Mouse (Mus musculus) MEL (cell line): ENCODE results near the gene Rpn1. TPM values are rescaled to one million over a fixed set of nuclear protein-coding genes. Genes with fewer than 3 reads are reported as not detected.

ENCODE experiments used
- DNase-seq: peaks from one replicate; pipeline ENCODE4 v3.0.0; 2011; ENCODE audit warnings: low read depth, low spot score
- H3K27ac ChIP-seq: 2 replicates; pipeline ENCODE4 v1.5.1; 2012; ENCODE audit warnings: low read depth, mild to moderate bottlenecking, control low read depth, low read length, moderate library complexity; ENCODE audit not compliant: control insufficient read depth
- H3K27me3 ChIP-seq, 2 experiments: fragments of 150-350 bp in 1 of 2; sonication (generic) in 1 of 2; 2 replicates each; pipeline ENCODE4 v1.6.1; 2012; ENCODE audit warnings: low read length in 2 of 2, mild to moderate bottlenecking in 2 of 2, improper control_type of control experiment in 1 of 2, moderate library complexity in 1 of 2; ENCODE audit not compliant: insufficient read depth in 2 of 2, control insufficient read depth in 1 of 2
- H3K36me3 ChIP-seq, 2 experiments: 2 replicates each; pipeline ENCODE4 v1.6.1; 2012 to 2014; ENCODE audit warnings: low read length in 2 of 2, improper control_type of control experiment in 1 of 2, inconsistent platforms in 1 of 2, mild to moderate bottlenecking in 1 of 2; ENCODE audit not compliant: insufficient read depth in 2 of 2, control insufficient read depth in 1 of 2
- H3K4me1 ChIP-seq, 2 experiments: fragments of 150-350 bp in 1 of 2; sonication (generic) in 1 of 2; 2 replicates each; pipeline ENCODE4 v1.6.1; 2012; ENCODE audit warnings: low read length in 2 of 2, improper control_type of control experiment in 1 of 2, mild to moderate bottlenecking in 1 of 2; ENCODE audit not compliant: insufficient read depth in 2 of 2, control insufficient read depth in 1 of 2
- H3K4me3 ChIP-seq, 2 experiments: fragments of 150-350 bp in 1 of 2; sonication (generic) in 1 of 2; 2 replicates each; pipeline ENCODE4 v1.5.1; 2012; ENCODE audit warnings: low read depth in 2 of 2, low read length in 2 of 2, mild to moderate bottlenecking in 2 of 2, moderate library complexity in 2 of 2, control low read depth in 1 of 2, improper control_type of control experiment in 1 of 2; ENCODE audit not compliant: control insufficient read depth in 1 of 2, insufficient read depth in 1 of 2
- H3K79me2 ChIP-seq: 2 replicates; pipeline ENCODE4 v1.6.1; 2012; ENCODE audit warnings: mild to moderate bottlenecking, low read length, moderate library complexity; ENCODE audit not compliant: control insufficient read depth, poor library complexity, insufficient read depth
- H3K9ac ChIP-seq: 2 replicates; pipeline ENCODE4 v1.6.1; 2012; ENCODE audit warnings: low read depth, mild to moderate bottlenecking, control low read depth, low read length, moderate library complexity; ENCODE audit not compliant: control insufficient read depth, poor library complexity, severe bottlenecking
- H3K9me3 ChIP-seq: fragments of 150-350 bp; sonication (generic); replicated peaks from 2 replicates; pipeline ENCODE4 v1.6.1; 2012; ENCODE audit warnings: mild to moderate bottlenecking, low read length, improper control_type of control experiment, moderate library complexity; ENCODE audit not compliant: insufficient read depth
- BHLHE40 ChIP-seq: IDR thresholded peaks from 2 replicates; pipeline ENCODE4 v1.6.1; 2012; ENCODE audit warnings: low read depth, mild to moderate bottlenecking, inconsistent platforms, low read length, improper control_type of control experiment, borderline replicate concordance
- CHD1 ChIP-seq: IDR thresholded peaks from 2 replicates; pipeline ENCODE4 v1.6.1; 2012; ENCODE audit warnings: low read depth, mild to moderate bottlenecking, inconsistent platforms, low read length, improper control_type of control experiment
- CTCF ChIP-seq, 3 experiments: IDR thresholded peaks in 2 of 3; conservative IDR thresholded peaks in 1 of 3; 2 replicates each; pipeline ENCODE4 v1.5.1; 2011 to 2012; ENCODE audit warnings: low read length in 3 of 3, low read depth in 2 of 3, mild to moderate bottlenecking in 2 of 3, improper control_type of control experiment in 1 of 3, inconsistent platforms in 1 of 3, mixed read lengths in 1 of 3, moderate library complexity in 1 of 3; ENCODE audit not compliant: control insufficient read depth in 1 of 3, insufficient read depth in 1 of 3, poor library complexity in 1 of 3, severe bottlenecking in 1 of 3
- EP300 ChIP-seq, 2 experiments: IDR thresholded peaks; 2 replicates each; pipeline ENCODE4 v1.6.1; 2011; ENCODE audit warnings: improper control_type of control experiment in 2 of 2, low read length in 2 of 2, low read depth in 1 of 2, mild to moderate bottlenecking in 1 of 2
- ETS1 ChIP-seq: IDR thresholded peaks from 2 replicates; pipeline ENCODE4 v1.6.1; 2012; ENCODE audit warnings: low read depth, mild to moderate bottlenecking, inconsistent platforms, low read length, improper control_type of control experiment, moderate library complexity
- GABPA ChIP-seq: IDR thresholded peaks from 2 replicates; pipeline ENCODE4 v1.6.1; 2012; ENCODE audit warnings: low read depth, mild to moderate bottlenecking, inconsistent platforms, low read length, improper control_type of control experiment, moderate library complexity
- GATA1 ChIP-seq: IDR thresholded peaks from 2 replicates; pipeline ENCODE4 v1.6.1; 2011; ENCODE audit warnings: low read depth, low read length, improper control_type of control experiment
- HCFC1 ChIP-seq: IDR thresholded peaks from 2 replicates; pipeline ENCODE4 v1.6.1; 2012; ENCODE audit warnings: low read depth, mild to moderate bottlenecking, inconsistent platforms, low read length, improper control_type of control experiment, moderate library complexity
- JUND ChIP-seq: IDR thresholded peaks from 2 replicates; pipeline ENCODE4 v1.6.1; 2011; ENCODE audit warnings: low read depth, mild to moderate bottlenecking, improper control_type of control experiment, low read length
- MAFK ChIP-seq: IDR thresholded peaks from 2 replicates; pipeline ENCODE4 v1.6.1; 2011; ENCODE audit warnings: low read depth, mild to moderate bottlenecking, low read length, improper control_type of control experiment, borderline replicate concordance
- MAX ChIP-seq: IDR thresholded peaks from 2 replicates; pipeline ENCODE4 v1.6.1; 2011; ENCODE audit warnings: low read length, improper control_type of control experiment
- MAZ ChIP-seq: IDR thresholded peaks from 2 replicates; pipeline ENCODE4 v1.6.1; 2012; ENCODE audit warnings: low read depth, mild to moderate bottlenecking, inconsistent platforms, low read length, improper control_type of control experiment
- MEF2A ChIP-seq: IDR thresholded peaks from 2 replicates; pipeline ENCODE4 v1.6.1; 2014; ENCODE audit warnings: low read depth, mild to moderate bottlenecking, inconsistent platforms, low read length, improper control_type of control experiment; ENCODE audit not compliant: poor library complexity, insufficient replicate concordance, severe bottlenecking; ENCODE audit errors: extremely low read depth
- MXI1 ChIP-seq: IDR thresholded peaks from 2 replicates; pipeline ENCODE4 v1.6.1; 2011; ENCODE audit warnings: mild to moderate bottlenecking, low read depth, low read length, improper control_type of control experiment
- MYB ChIP-seq: IDR thresholded peaks from 2 replicates; pipeline ENCODE4 v1.6.1; 2011; ENCODE audit warnings: mild to moderate bottlenecking, low read depth, low read length, improper control_type of control experiment
- NELFE ChIP-seq: IDR thresholded peaks from 2 replicates; pipeline ENCODE4 v1.6.1; 2011; ENCODE audit warnings: low read depth, low read length, improper control_type of control experiment
- POLR2A ChIP-seq, 2 experiments: IDR thresholded peaks; 2 replicates each; pipeline ENCODE4 v1.6.1; 2011 to 2012; ENCODE audit warnings: low read length in 2 of 2, mild to moderate bottlenecking in 2 of 2, control low read depth in 1 of 2, improper control_type of control experiment in 1 of 2, low read depth in 1 of 2, moderate library complexity in 1 of 2; ENCODE audit not compliant: control insufficient read depth in 1 of 2, insufficient read depth in 1 of 2, poor library complexity in 1 of 2
- POLR2AphosphoS2 ChIP-seq: IDR thresholded peaks from 2 replicates; pipeline ENCODE4 v1.6.1; 2011; ENCODE audit warnings: low read length, improper control_type of control experiment
- RCOR1 ChIP-seq: IDR thresholded peaks from 2 replicates; pipeline ENCODE4 v1.6.1; 2012; ENCODE audit warnings: low read depth, mild to moderate bottlenecking, inconsistent platforms, low read length, improper control_type of control experiment
- SIN3A ChIP-seq: IDR thresholded peaks from 2 replicates; pipeline ENCODE4 v1.6.1; 2012; ENCODE audit warnings: low read length, improper control_type of control experiment, inconsistent platforms
- SMC3 ChIP-seq: IDR thresholded peaks from 2 replicates; pipeline ENCODE4 v1.6.1; 2011; ENCODE audit warnings: low read depth, low read length, improper control_type of control experiment
- TAL1 ChIP-seq: IDR thresholded peaks from 2 replicates; pipeline ENCODE4 v1.6.1; 2012; ENCODE audit warnings: mild to moderate bottlenecking, inconsistent platforms, low read length, moderate library complexity, mixed read lengths
- TCF12 ChIP-seq: IDR thresholded peaks from 2 replicates; pipeline ENCODE4 v1.6.1; 2014; ENCODE audit warnings: low read depth, mild to moderate bottlenecking, inconsistent platforms, low read length, improper control_type of control experiment, moderate library complexity
- USF1 ChIP-seq: IDR thresholded peaks from 2 replicates; pipeline ENCODE4 v1.6.1; 2014; ENCODE audit warnings: low read depth, mild to moderate bottlenecking, inconsistent platforms, low read length, improper control_type of control experiment, moderate library complexity
- USF2 ChIP-seq, 2 experiments: IDR thresholded peaks; 2 replicates each; pipeline ENCODE4 v1.6.1; 2011 to 2012; ENCODE audit warnings: improper control_type of control experiment in 2 of 2, low read length in 2 of 2, borderline replicate concordance in 1 of 2, inconsistent platforms in 1 of 2, low read depth in 1 of 2, mild to moderate bottlenecking in 1 of 2; ENCODE audit not compliant: insufficient read depth in 1 of 2
- ZKSCAN1 ChIP-seq: IDR thresholded peaks from 2 replicates; pipeline ENCODE4 v1.6.1; 2012; ENCODE audit warnings: low read depth, mild to moderate bottlenecking, inconsistent platforms, low read length, improper control_type of control experiment, moderate library complexity
- ZNF384 ChIP-seq: IDR thresholded peaks from 2 replicates; pipeline ENCODE4 v1.6.1; 2012; ENCODE audit warnings: low read depth, mild to moderate bottlenecking, inconsistent platforms, low read length, improper control_type of control experiment
- polyA plus RNA-seq, 2 experiments: library from polyadenylated mRNA; stranded (reverse) in 1 of 2; unstranded in 1 of 2; fragments of >175 nt in 1 of 2; fragments of >200 nt in 1 of 2; gene quantifications; 2 replicates each; pipeline versions ENCODE4 v1.2.1 to v1.2.4; 2012; ENCODE audit warnings: low replicate concordance in 2 of 2, low read depth in 1 of 2; ENCODE audit not compliant: insufficient read length in 2 of 2, insufficient read depth in 1 of 2, missing spikeins in 1 of 2
- total RNA-seq: library from RNA; depleted of rRNA; stranded (reverse); fragments of 300-350 nt; gene quantifications from 2 replicates; pipeline ENCODE4 v1.2.3, GENCODE M21; 2012

Rpn1 gene
- total and polyA plus RNA-seq, 3 experiments = 289 to 412 (median 361) TPM

DNA sequence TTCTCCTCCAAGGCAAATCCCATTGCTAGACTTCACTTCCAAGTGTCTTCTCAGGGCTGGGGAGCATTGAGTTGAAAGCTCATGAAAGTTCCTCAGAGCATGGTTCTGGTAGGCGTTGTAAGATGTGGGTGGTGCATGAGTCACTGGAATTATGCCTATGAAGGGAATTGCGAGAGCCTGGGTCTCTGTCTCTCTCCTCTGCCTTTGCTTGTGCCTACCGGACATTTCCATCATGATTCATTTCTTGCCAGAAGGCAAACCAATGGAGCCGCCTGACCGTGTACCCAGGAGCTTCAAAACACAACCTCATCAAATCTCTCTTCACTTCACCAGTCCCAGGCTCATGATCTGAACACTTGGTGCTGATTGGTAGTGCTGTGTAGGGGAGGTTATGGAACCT, 27.4 kb upstream of the Rpn1 start (continued):
- TF ChIP-seq GATA1 = no peak
- no peak for TF ChIP-seq MXI1

DNA sequence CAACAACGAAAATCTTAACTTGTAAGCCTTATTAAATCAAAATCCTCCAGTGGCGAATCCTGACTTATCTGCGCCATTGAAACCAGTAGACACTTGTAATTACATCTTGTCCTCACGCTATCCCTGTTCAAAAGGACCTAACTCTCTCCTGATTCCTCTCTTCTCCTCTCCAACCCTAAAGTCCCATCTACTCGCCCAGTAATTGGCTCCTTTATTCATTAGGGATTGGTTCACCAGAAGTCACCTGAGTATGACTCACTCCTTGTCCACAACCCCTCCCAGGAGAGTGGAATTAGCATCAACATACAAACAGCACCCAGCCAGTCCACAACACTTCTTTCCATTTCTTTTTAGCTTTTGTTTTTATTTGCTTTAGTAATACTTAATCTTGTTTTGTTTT, 24.4 kb upstream of the Rpn1 start:
- H3K79me2 ChIP-seq = no peaks in the 10 kb centered on the region
- no peak overlapping the region for H3K27ac ChIP-seq
- no peak for DNase-seq
- H3K36me3 ChIP-seq = peaks cover 0 to 1% of the 10 kb centered on the region in 2 experiments; a peak in 1 of 4 replicates
- H3K4me1 ChIP-seq = peaks cover 0 to under 1% of the 10 kb centered on the region in 2 experiments; a peak in 2 of 4 replicates
- H3K9ac ChIP-seq = no peak overlapping the region
- peaks cover 6 to 15% of the 10 kb centered on the region in 2 experiments for H3K27me3 ChIP-seq
- H3K4me3 ChIP-seq = no peak overlapping the region
- TF ChIP-seq EP300 (IDR thresholded peaks at IDR 0.05; ENCODE audit: low read depth in 1 of 2, low read length in 2 of 2) = no peak
- no peak for TF ChIP-seq CHD1
- TF ChIP-seq TCF12 = no peak
- TF ChIP-seq MAZ = no peak
- no peak for TF ChIP-seq POLR2AphosphoS2
- TF ChIP-seq ZKSCAN1 = no peak
- no peak for TF ChIP-seq HCFC1
- no peak for TF ChIP-seq MAX
- TF ChIP-seq GATA1 = no peak
- TF ChIP-seq USF1 = no peak
- no peak for TF ChIP-seq MYB
- TF ChIP-seq SIN3A = no peak
- no peak for TF ChIP-seq TAL1
- no peak for TF ChIP-seq USF2 (IDR thresholded peaks at IDR 0.05; ENCODE audit: borderline replicate concordance in 1 of 2, insufficient read depth in 1 of 2, low read depth in 1 of 2, low read length in 2 of 2)
- no peak for TF ChIP-seq NELFE
- TF ChIP-seq BHLHE40 = no peak
- TF ChIP-seq ETS1 = no peak
- no peak for TF ChIP-seq POLR2A (IDR thresholded peaks at IDR 0.05; ENCODE audit: control insufficient read depth in 1 of 2, insufficient read depth in 1 of 2, low read depth in 1 of 2, low read length in 2 of 2, poor library complexity in 1 of 2)
- no peaks in the 10 kb centered on the region for H3K9me3 ChIP-seq

GRCm38 (mm10) chr6:88060602-88061001, 23.7 kb upstream of the Rpn1 start:
- DNase-seq = no peak
- Histone ChIP-seq H3K27me3 (peaks cover 6 to 13% of the 10 kb centered on the region in 2 experiments), H3K27ac (no peak overlapping the region), H3K4me3 (no peak overlapping the region), H3K36me3 (peaks cover 0 to 5% of the 10 kb centered on the region in 2 experiments; a peak in 2 of 4 replicates), H3K9me3 (no peaks in the 10 kb centered on the region), H3K4me1 (peaks cover 3 to 6% of the 10 kb centered on the region in 2 experiments; a peak in 2 of 4 replicates), H3K79me2 (no peaks in the 10 kb centered on the region), H3K9ac (no peak overlapping the region)
- TF ChIP-seq ETS1 (no peak), TCF12 (no peak), MEF2A (no peak), SMC3 (no peak), CHD1 (no peak), JUND (no peak), MAFK (no peak), GATA1 (no peak), MYB (no peak), NELFE (no peak), GABPA (no peak), ZNF384 (no peak), RCOR1 (no peak), MAZ (no peak), CTCF (IDR thresholded peaks at IDR 0.05 in 2 of 3, conservative IDR thresholded peaks at IDR 0.05 in 1 of 3; ENCODE audit: control insufficient read depth in 1 of 3, insufficient read depth in 1 of 3, low read depth in 2 of 3, low read length in 3 of 3, poor library complexity in 1 of 3, severe bottlenecking in 1 of 3) (no peak), POLR2A (IDR thresholded peaks at IDR 0.05; ENCODE audit: control insufficient read depth in 1 of 2, insufficient read depth in 1 of 2, low read depth in 1 of 2, low read length in 2 of 2, poor library complexity in 1 of 2) (no peak), EP300 (IDR thresholded peaks at IDR 0.05; ENCODE audit: low read depth in 1 of 2, low read length in 2 of 2) (no peak)
